Mouse (Mus musculus) midbrain, embryonic 10.5 days (tissue): ENCODE data around the gene Ceacam19. TPM values are rescaled to one million over a fixed set of nuclear protein-coding genes. Genes with fewer than 3 reads are reported as not detected.
A peak's percentile ranks its signal among the peaks of the same experiment; 100 is the strongest.

ENCODE experiments used
- DNase-seq: peaks from one replicate; pipeline ENCODE4 v3.0.0-alpha.2; 2017; ENCODE audit warnings: low spot score
- H3K27ac ChIP-seq: fragments of 300-500 bp; sonication (generic); replicated peaks from 2 replicates; pipeline ENCODE4 v1.5.1; 2016; ENCODE audit warnings: mild to moderate bottlenecking
- H3K27me3 ChIP-seq: fragments of 300-500 bp; sonication (generic); 2 replicates; pipeline ENCODE4 v1.6.1; 2016; ENCODE audit warnings: low read depth, mild to moderate bottlenecking; ENCODE audit not compliant: poor library complexity, severe bottlenecking
- H3K36me3 ChIP-seq: fragments of 300-500 bp; sonication (generic); 2 replicates; pipeline ENCODE4 v1.6.1; 2016; ENCODE audit warnings: mild to moderate bottlenecking, moderate library complexity
- H3K4me1 ChIP-seq: fragments of 300-500 bp; sonication (generic); 2 replicates; pipeline ENCODE4 v1.6.1; 2016
- H3K4me3 ChIP-seq: fragments of 300-500 bp; sonication (generic); 2 replicates; pipeline ENCODE4 v1.5.1; 2016; ENCODE audit warnings: mild to moderate bottlenecking, moderate library complexity
- H3K9me3 ChIP-seq: fragments of 300-500 bp; sonication (generic); replicated peaks from 2 replicates; pipeline ENCODE4 v1.6.1; 2016; ENCODE audit warnings: mild to moderate bottlenecking
- WGBS: fragments of 180-500 bp; shearing (Covaris S2); methylation state at CpG from one replicate; pipeline ENCODE4 v1.1.7; 2016; 5-methylcytosine and 5-hydroxymethylcytosine counted together
- polyA plus RNA-seq: library from polyadenylated mRNA; unstranded; fragments of >200 nt; fragmentation: Nextera tagmentation; extraction: Ambion mirVana; gene quantifications from 2 replicates; pipeline ENCODE4 v1.2.1, GENCODE M21; 2016

Gene Ceacam19
- polyA plus RNA-seq, 1 experiment from 2014 or later, result not detected

- Histone ChIP-seq H3K36me3 (peaks cover 3% of the 10 kb centered on the region; the same call in 1 of the 2 replicates), H3K9me3 (no peaks in the 10 kb centered on the region), H3K27me3 (0 out of 2 replicates have a peak, but pooled peaks cover 3% of the 10 kb centered on the region), H3K27ac (no peak overlapping the region), H3K4me1 (peaks cover 22% of the 10 kb centered on the region), H3K4me3 (no peak overlapping the region)
- 52% methylated on average over 2 of the region's 2 CpGs for WGBS
- no peak for DNase-seq
Observed at GRCm38 (mm10) chr7:19923354-19923753, 35.6 kb upstream of the Ceacam19 start.

GRCm38 (mm10) chr7:19920506-19921261, 32.9 kb upstream of the Ceacam19 start, which contains the start of gene Pvr:
Gene Pvr, minus strand, starts transcription at chr7:19921160.
- WGBS, result under 1% methylated on average over 60 of the region's 60 CpGs
- DNase-seq, result peak; percentile 76

DNA sequence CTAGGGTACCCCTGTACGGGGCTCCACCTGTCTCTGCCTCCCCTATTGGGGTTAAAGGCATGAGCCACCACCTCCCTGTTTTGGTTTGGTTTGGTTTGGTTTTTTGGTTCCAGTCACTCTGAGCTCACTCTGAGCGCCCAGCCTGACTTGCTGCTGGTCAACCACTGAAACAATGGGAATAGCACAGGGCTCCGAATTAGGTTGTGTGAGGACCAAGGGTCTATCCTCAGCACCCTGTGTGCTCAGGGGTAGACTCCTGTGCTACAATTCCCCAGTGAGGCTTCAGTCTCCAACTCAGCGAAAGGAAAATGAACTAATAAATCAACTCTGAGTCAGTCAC, 32.4 kb upstream of the Ceacam19 start:
- peaks cover 22% of the 10 kb centered on the region for H3K4me1 ChIP-seq
- H3K27me3 ChIP-seq, result 0 out of 2 replicates have a peak, but pooled peaks cover 3% of the 10 kb centered on the region
- no peaks in the 10 kb centered on the region for H3K9me3 ChIP-seq
- DNase-seq, result peak; percentile 30
- 39% methylated on average over 4 of the region's 4 CpGs for WGBS
- peaks cover 30% of the 10 kb centered on the region for H3K36me3 ChIP-seq
- peak overlapping the region; percentile 90 for H3K27ac ChIP-seq
- peak overlapping the region; percentile 88 for H3K4me3 ChIP-seq

More at GRCm38 (mm10) chr7:19920506-19921261, 32.9 kb upstream of the Ceacam19 start, which contains the start of gene Pvr:
- H3K36me3 ChIP-seq, result peaks cover 24% of the 10 kb centered on the region
- peaks cover 22% of the 10 kb centered on the region for H3K4me1 ChIP-seq
- no peaks in the 10 kb centered on the region for H3K9me3 ChIP-seq
- H3K4me3 ChIP-seq, result peak within 1 kb of the TSS; percentile 88
- 0 out of 2 replicates have a peak, but pooled peaks cover 3% of the 10 kb centered on the region for H3K27me3 ChIP-seq
- peak within 1 kb of the TSS; percentile 90 for H3K27ac ChIP-seq

GRCm38 (mm10) chr7:19914558-19914957, 26.8 kb upstream of the Ceacam19 start:
- WGBS, result 90% methylated on average over 7 of the region's 7 CpGs
- no peak for DNase-seq

GRCm38 (mm10) chr7:19911695-19912524, 24.1 kb upstream of the Ceacam19 start:
- 91% methylated on average over 23 of the region's 23 CpGs for WGBS
- H3K36me3 ChIP-seq, result peaks cover 72% of the 10 kb centered on the region
- H3K4me3 ChIP-seq, result no peak overlapping the region
- H3K27ac ChIP-seq, result no peak overlapping the region
- peaks cover 15% of the 10 kb centered on the region for H3K9me3 ChIP-seq
- H3K4me1 ChIP-seq, result no peaks in the 10 kb centered on the region
- DNase-seq, result no peak
- no peaks in the 10 kb centered on the region for H3K27me3 ChIP-seq

More at GRCm38 (mm10) chr7:19914558-19914957, 26.8 kb upstream of the Ceacam19 start:
- Histone ChIP-seq H3K9me3 (peaks cover 7% of the 10 kb centered on the region; the same call in 1 of the 2 replicates), H3K4me1 (no peaks in the 10 kb centered on the region), H3K27ac (no peak overlapping the region), H3K27me3 (no peaks in the 10 kb centered on the region), H3K36me3 (peaks cover 65% of the 10 kb centered on the region), H3K4me3 (no peak overlapping the region)

DNA sequence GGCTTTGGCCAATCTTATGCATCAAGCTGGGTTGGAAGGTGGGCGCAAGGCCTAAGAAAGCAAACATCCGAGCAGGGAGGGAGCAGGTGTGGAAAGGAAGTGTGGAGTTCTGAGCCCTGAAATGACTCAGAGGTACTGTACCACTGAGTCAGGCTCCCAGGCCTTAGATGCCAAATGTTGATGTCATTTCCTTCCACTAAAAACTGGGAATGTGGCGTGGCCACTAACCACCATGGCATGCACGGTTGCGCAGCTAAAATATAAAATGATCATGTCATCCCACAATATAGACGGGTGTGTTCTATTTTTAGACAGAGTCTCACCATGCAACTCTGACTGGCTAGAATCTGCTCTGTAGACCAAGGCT, 23.5 kb upstream of the Ceacam19 start:
- peaks cover 20% of the 10 kb centered on the region for H3K9me3 ChIP-seq
- H3K36me3 ChIP-seq, result peaks cover 72% of the 10 kb centered on the region
- 86% methylated on average over 6 of the region's 6 CpGs for WGBS

DNA sequence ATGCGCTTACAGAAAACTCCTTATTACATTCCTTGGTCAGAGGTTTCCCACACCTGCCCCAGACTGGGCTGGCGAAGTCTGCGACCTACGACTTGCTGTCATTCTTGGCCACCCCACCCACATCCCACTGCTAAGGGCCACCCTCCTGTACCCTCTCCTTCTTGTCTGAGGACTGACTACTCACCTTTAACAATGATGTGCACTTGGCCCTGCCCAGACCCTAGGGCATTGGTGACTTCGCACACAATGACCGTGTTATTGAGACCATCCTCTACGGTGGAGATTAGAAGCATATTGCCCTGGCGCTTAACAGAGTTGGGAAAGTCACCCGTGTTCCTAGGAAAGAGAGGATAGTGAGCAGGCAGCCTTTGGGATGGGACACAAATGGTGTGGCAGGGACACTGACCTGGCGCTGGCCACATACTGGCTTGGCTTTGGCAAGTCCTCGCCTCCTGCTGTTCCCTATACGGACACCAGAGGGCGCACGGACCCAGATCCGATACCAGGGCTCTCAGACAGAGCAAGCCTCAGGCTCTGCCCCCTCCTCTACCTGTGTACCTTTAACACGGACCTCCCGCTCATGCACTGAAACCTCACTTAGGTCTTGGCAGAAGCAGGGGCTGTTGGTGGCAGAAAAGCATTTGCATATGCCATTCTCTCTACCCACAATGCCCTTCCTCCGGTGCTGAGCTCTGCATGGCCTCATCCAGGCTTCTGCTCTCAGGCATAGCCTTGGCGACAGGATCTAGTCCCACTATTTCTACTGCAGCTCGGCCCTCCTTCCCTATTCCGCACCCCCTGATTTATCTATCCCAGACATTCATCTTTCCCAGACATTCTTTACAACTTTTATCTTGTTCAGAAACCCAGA, 22.9 kb upstream of the Ceacam19 start:
- Histone ChIP-seq H3K27me3 (no peaks in the 10 kb centered on the region), H3K9me3 (peaks cover 25% of the 10 kb centered on the region), H3K27ac (no peak overlapping the region), H3K4me1 (no peaks in the 10 kb centered on the region), H3K36me3 (peaks cover 72% of the 10 kb centered on the region), H3K4me3 (no peak overlapping the region)
- peak; percentile 81 for DNase-seq
- 53% methylated on average over 21 of the region's 21 CpGs for WGBS

More for the DNA sequence above, 23.5 kb upstream of the Ceacam19 start:
- no peak for DNase-seq
- Histone ChIP-seq H3K27me3 (no peaks in the 10 kb centered on the region), H3K4me3 (no peak overlapping the region), H3K27ac (no peak overlapping the region), H3K4me1 (no peaks in the 10 kb centered on the region)

GRCm38 (mm10) chr7:19889881-19890280, 2.1 kb upstream of the Ceacam19 start:
- 55% methylated on average over 8 of the region's 8 CpGs for WGBS
- Histone ChIP-seq H3K27ac (no peak overlapping the region), H3K27me3 (no peaks in the 10 kb centered on the region), H3K4me3 (no peak overlapping the region), H3K4me1 (no peaks in the 10 kb centered on the region), H3K9me3 (peaks cover 56% of the 10 kb centered on the region), H3K36me3 (no peaks in the 10 kb centered on the region)
- DNase-seq, result peak; percentile 20

DNA sequence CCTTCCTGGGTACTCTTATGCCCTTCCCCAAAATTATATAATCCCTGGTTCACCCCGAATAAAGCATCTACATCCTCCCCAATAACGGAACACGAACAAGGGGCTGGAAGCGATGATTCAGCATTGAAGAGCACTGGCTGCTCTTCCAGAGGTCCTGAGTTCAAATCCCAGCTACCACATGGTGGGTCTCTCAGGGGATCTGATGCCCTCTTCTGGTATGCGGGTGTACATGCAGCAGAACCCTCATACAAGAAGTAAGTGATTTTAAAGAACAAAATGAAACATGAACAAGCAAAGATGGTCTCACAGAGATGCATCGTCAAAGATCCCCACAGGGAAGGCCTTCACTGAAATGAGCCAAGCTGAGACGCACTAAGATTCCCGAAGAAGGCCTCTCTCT, 7.0 kb downstream of the Ceacam19 start:
- H3K27me3 ChIP-seq, result no peaks in the 10 kb centered on the region
- WGBS, result 81% methylated on average over 8 of the region's 8 CpGs
- H3K4me1 ChIP-seq, result no peaks in the 10 kb centered on the region

GRCm38 (mm10) chr7:19876781-19877425, 10.9 kb downstream of the Ceacam19 start:
- WGBS, result 57% methylated on average over 14 of the region's 14 CpGs
- no peaks in the 10 kb centered on the region for H3K4me1 ChIP-seq
- H3K27me3 ChIP-seq, result no peaks in the 10 kb centered on the region
- H3K36me3 ChIP-seq, result no peaks in the 10 kb centered on the region
- H3K4me3 ChIP-seq, result no peak overlapping the region
- peak; percentile 15 for DNase-seq
- no peak overlapping the region for H3K27ac ChIP-seq
- H3K9me3 ChIP-seq, result 0 out of 2 replicates have a peak, but pooled peaks cover 3% of the 10 kb centered on the region

More for the DNA sequence above, 7.0 kb downstream of the Ceacam19 start:
- no peak for DNase-seq
- Histone ChIP-seq H3K4me3 (no peak overlapping the region), H3K9me3 (peaks cover 26% of the 10 kb centered on the region), H3K27ac (no peak overlapping the region), H3K36me3 (no peaks in the 10 kb centered on the region)

DNA sequence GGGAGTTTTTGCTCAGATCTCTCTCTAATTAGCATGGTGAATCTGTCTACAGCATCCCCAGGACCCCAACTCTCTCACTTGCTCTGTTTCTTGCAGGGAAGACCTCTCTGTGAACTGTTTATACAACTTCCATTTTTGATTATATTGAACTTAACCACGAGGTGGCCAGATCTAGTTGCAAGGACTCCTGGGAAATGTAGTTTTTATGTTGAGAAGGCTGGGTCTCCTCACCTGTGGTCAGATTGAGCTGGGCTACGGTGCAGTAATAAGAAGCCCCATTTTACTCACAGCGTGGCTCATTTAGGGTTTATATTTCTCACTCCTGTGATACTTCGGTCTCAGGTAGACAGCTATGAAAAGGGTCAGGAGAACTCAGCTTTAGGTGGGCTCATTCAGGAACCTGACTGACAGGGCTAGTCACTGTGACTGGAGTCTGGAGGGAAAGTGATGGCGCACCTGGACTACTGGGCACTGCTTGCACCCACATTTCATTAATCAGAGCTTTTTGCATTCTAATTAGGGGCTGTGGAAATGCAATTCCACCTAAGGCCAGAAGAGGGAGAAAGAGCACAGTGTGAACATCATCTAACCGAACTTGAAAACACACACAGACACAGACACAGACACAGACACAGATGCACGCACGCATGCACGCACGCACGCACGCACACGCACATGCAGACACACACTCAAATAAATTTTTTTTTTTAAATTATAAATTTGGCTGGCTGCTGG, 11.7 kb downstream of the Ceacam19 start:
- H3K27me3 ChIP-seq, result no peaks in the 10 kb centered on the region
- H3K9me3 ChIP-seq, result 0 out of 2 replicates have a peak, but pooled peaks cover 3% of the 10 kb centered on the region
- DNase-seq, result peak; percentile 30
- H3K27ac ChIP-seq, result no peak overlapping the region
- no peaks in the 10 kb centered on the region for H3K4me1 ChIP-seq
- WGBS, result 54% methylated on average over 13 of the region's 13 CpGs
- H3K36me3 ChIP-seq, result no peaks in the 10 kb centered on the region
- no peak overlapping the region for H3K4me3 ChIP-seq
